Mouse (Mus musculus) lung, embryonic 16.5 days (tissue): ENCODE measurements around the gene Abca6. TPM values are rescaled to one million over a fixed set of nuclear protein-coding genes. Genes with fewer than 3 reads are reported as not detected.

Source experiments
- ATAC-seq: fragments of 200-750 bp; cut with Nextera tagmentation; 2 replicates; pipeline ENCODE4 v1.8.0; 2017; ENCODE audit warnings: low read depth, mild to moderate bottlenecking, moderate library complexity
- H3K27ac ChIP-seq: fragments of 300-500 bp; sonication (generic); 2 replicates; pipeline ENCODE4 v1.5.1; 2014; ENCODE audit warnings: mild to moderate bottlenecking, control low read depth, low read length
- H3K27me3 ChIP-seq: fragments of 300-500 bp; sonication (generic); 2 replicates; pipeline ENCODE4 v1.6.1; 2014; ENCODE audit warnings: low read depth, low read length, mixed read lengths; ENCODE audit not compliant: control insufficient read depth, insufficient read depth
- H3K36me3 ChIP-seq: fragments of 300-500 bp; sonication (generic); 2 replicates; pipeline ENCODE4 v1.6.1; 2014; ENCODE audit warnings: low read length; ENCODE audit not compliant: control insufficient read depth, insufficient read depth
- H3K4me1 ChIP-seq: fragments of 300-500 bp; sonication (generic); replicated peaks from 2 replicates; pipeline ENCODE4 v1.6.1; 2014; ENCODE audit warnings: low read length, mixed read lengths; ENCODE audit not compliant: control insufficient read depth, insufficient read depth
- H3K4me2 ChIP-seq: fragments of 300-500 bp; sonication (generic); 2 replicates; pipeline ENCODE4 v1.6.1; 2014; ENCODE audit warnings: low read depth, low read length, control low read depth
- H3K4me3 ChIP-seq: fragments of 300-500 bp; sonication (generic); 2 replicates; pipeline ENCODE4 v1.5.1; 2014; ENCODE audit warnings: mild to moderate bottlenecking, low read length, control low read depth
- H3K9ac ChIP-seq: fragments of 300-500 bp; sonication (generic); 2 replicates; pipeline ENCODE4 v1.6.1; 2014; ENCODE audit warnings: low read length, control low read depth
- H3K9me3 ChIP-seq: fragments of 300-500 bp; sonication (generic); 2 replicates; pipeline ENCODE4 v1.6.1; 2016; ENCODE audit warnings: low read length; ENCODE audit not compliant: control insufficient read depth
- WGBS: fragments of 180-500 bp; shearing (Covaris S2); extraction: QIAGEN DNeasy Blood & Tissue Kit; methylation state at CpG from one replicate; pipeline ENCODE4 v1.1.7; 2014; 5-methylcytosine and 5-hydroxymethylcytosine counted together
- polyA plus RNA-seq: library from polyadenylated mRNA; unstranded; fragments of >200 nt; fragmentation: Nextera tagmentation; extraction: Ambion mirVana; gene quantifications from 2 replicates; pipeline ENCODE4 v1.2.1, GENCODE M21; 2015

The Abca6 gene
- polyA plus RNA-seq, 1 experiment from 2014 or later: 1.6 TPM

DNA sequence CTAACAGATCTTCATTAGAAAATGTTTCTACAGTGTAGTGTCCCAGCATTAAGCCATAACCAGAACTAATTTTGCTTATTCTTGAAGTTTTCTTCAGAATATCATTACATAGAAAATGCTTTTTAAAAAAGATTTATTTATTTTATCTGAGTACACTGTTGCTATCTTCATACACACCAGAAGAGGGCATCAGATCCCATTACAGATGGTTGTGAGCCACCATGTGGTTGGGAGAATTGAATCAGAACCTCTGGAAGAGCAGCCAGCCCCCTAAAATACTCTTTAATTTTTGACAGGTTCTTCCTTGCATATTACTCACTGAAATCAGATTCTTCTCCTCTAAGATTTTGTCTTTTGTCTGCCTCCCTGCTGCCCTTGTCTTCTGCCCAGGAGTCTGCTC, 18.6 kb downstream of the Abca6 start:
- Histone ChIP-seq H3K4me2 (no peak overlapping the region), H3K9ac (no peak overlapping the region), H3K27ac (no peak overlapping the region), H3K4me3 (no peak overlapping the region), H3K9me3 (no peaks in the 10 kb centered on the region), H3K36me3 (no peaks in the 10 kb centered on the region), H3K4me1 (no peaks in the 10 kb centered on the region), H3K27me3 (no peaks in the 10 kb centered on the region)
- no peak for ATAC-seq

DNA sequence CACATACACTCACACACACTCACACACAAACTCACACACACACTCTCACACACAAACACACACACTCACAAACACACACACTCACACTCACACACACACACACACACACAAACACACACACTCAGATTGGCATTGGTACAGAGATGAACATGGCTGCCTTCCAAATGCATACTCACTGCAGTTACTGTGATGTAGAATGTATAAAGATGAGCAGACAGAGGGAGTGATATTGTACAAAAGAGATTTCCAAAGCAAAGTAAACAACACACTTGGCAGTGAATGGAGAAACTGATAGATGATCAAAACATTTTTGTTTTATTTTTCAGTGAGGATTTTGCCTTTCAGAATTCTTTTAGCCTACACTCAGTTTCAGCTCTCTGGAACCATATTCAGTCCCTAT, 34.5 kb downstream of the Abca6 start:
- Histone ChIP-seq H3K9me3 (no peaks in the 10 kb centered on the region), H3K27ac (no peak overlapping the region; the same call in 1 of the 2 replicates), H3K27me3 (no peaks in the 10 kb centered on the region), H3K4me2 (no peak overlapping the region), H3K9ac (no peak overlapping the region), H3K4me1 (no peaks in the 10 kb centered on the region), H3K36me3 (no peaks in the 10 kb centered on the region), H3K4me3 (no peak overlapping the region)
- ATAC-seq: peak; percentile 65

DNA sequence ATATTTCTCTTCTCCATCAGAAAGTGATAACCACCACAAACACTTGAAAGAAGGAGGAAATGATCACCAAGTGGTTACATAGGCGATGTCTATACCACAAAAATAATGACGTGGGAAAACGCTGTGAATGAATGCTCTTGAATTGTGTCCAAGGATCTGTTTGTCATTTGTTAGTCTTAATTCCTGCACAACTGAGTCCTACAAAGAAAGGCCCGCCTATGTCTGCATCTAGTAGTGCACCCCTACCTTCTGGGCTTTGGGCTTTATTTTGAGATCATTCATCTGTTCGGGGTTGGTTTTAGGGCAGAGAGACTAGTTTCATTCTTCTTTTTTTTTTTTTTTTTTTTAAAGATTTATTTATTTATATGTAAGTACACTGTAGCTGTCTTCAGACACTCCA, 47.6 kb downstream of the Abca6 start:
- Histone ChIP-seq H3K36me3 (no peaks in the 10 kb centered on the region), H3K27me3 (no peaks in the 10 kb centered on the region), H3K27ac (no peak overlapping the region), H3K4me1 (no peaks in the 10 kb centered on the region), H3K4me3 (no peak overlapping the region), H3K4me2 (no peak overlapping the region), H3K9me3 (no peaks in the 10 kb centered on the region; the same call in 1 of the 2 replicates), H3K9ac (no peak overlapping the region)
- WGBS: 47% methylated on average over 5 of the region's 5 CpGs
- ATAC-seq: peak; percentile 75

DNA sequence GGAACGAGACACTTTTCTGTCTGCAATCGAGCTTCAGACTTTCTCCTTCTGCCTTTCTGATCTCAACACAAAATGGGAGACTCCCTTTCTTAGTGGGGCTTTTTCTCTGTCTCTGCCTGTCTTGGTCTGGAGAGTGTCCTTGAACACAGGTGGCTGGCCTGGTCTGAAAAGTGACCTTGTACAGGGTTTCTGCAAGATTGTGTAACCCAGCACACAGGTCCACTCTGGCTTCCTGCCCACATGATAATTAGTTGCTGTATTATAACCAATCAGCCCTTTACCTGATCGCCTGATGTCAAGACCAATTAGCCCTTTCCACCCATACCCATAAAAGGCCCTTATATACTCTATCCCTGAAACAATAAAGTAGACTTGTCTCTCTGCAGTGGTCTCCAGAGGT, 52.7 kb downstream of the Abca6 start:
- no peak overlapping the region for H3K4me2 ChIP-seq
- H3K9me3 ChIP-seq: no peaks in the 10 kb centered on the region; the same call in 1 of the 2 replicates
- no peak overlapping the region for H3K4me3 ChIP-seq
- no peak overlapping the region for H3K27ac ChIP-seq
- H3K9ac ChIP-seq: no peak overlapping the region
- 77% methylated on average over 3 of the region's 3 CpGs for WGBS
- no peak for ATAC-seq
- peaks cover 3% of the 10 kb centered on the region; the same call in 1 of the 2 replicates for H3K4me1 ChIP-seq
- no peaks in the 10 kb centered on the region for H3K36me3 ChIP-seq
- H3K27me3 ChIP-seq: no peaks in the 10 kb centered on the region

DNA sequence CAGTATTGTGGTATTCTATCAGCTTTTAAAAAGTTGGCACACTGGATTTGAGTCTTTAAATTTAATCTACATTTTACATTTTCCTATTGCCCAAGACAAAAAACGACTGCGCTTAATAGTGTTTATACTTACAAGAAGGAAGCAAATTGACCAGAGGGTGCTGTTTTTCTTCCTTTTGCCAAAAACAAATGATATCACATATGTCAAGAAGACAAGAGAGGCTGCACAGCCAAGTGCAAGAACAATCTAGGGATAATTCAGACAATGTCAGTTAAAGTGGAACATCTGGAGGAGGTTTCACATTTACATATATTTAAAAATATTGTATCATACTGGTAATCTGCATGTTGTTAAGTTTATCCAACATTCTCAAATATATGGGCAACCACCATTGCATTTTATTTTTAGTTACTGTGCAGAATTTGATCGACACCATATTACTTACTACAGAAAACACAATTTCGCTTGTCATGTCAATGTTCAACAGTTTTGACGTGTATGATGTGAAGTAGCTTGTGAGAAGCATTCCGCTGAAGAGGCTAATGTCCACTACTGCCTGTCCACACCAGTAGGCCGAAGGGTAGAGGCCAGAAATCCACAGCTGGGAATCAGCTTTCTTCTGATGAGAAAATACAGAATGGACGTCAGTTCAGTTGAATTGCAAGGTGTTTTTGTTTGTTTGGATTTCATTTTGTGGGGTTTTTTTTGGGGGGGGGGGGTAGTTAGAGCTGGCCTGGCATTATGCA, 54.8 kb downstream of the Abca6 start:
- Histone ChIP-seq H3K4me1 (peaks cover 3% of the 10 kb centered on the region; the same call in 1 of the 2 replicates), H3K27ac (peak overlapping the region; percentile 55)
- WGBS: 48% methylated on average over 8 of the region's 8 CpGs

DNA sequence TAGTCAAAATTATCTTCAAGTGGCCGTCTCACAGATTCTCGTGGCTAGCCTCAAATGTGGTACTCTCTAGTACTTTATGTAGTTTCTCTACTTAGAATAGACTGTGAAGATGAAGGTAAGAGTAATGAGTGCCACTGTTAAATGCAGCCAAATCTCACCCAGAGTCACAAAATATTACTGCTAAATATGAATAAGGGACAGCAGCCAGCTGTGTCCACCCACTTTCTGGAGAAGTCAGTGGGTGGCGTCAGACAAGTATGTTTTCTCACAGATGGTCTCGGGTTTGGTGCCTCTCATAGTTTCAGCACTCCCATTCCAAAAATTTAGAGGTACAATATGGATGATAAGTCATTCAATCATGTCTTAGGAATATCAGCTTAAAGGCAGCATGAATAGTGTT, 56.3 kb downstream of the Abca6 start:
- Histone ChIP-seq H3K4me2 (no peak overlapping the region), H3K9ac (no peak overlapping the region), H3K9me3 (no peaks in the 10 kb centered on the region; the same call in 1 of the 2 replicates), H3K4me3 (no peak overlapping the region), H3K27ac (no peak overlapping the region), H3K27me3 (no peaks in the 10 kb centered on the region), H3K4me1 (peaks cover 3% of the 10 kb centered on the region; the same call in 1 of the 2 replicates), H3K36me3 (no peaks in the 10 kb centered on the region)
- ATAC-seq: no peak
- WGBS: 81% methylated on average over 4 of the region's 4 CpGs

More for the DNA sequence above, 54.8 kb downstream of the Abca6 start:
- Histone ChIP-seq H3K27me3 (no peaks in the 10 kb centered on the region), H3K36me3 (no peaks in the 10 kb centered on the region), H3K4me3 (no peak overlapping the region), H3K9me3 (no peaks in the 10 kb centered on the region; the same call in 1 of the 2 replicates), H3K4me2 (no peak overlapping the region), H3K9ac (no peak overlapping the region)
- ATAC-seq: peak; percentile 90

DNA sequence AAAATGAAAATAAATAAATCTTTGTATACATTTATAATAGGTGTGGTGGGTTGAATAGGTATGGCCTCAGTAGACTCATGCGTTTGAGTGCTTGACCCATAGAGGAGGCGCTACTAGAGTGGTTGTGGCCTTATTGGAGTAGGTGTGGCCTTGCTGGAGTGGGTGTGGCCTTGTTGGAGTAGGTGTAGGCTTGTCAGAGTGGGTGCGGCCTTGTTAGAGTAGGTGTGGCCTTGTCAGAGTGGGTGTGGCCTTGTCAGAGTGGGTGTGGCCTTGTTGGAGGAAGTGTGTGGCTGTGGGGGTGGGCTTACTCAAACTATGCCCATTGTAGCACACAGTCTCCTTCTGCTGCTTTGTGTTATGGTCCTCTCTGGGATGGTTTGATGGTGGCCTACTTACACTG, 80.4 kb downstream of the Abca6 start:
- H3K9ac ChIP-seq: no peak overlapping the region
- peaks cover 9% of the 10 kb centered on the region for H3K4me1 ChIP-seq
- no peaks in the 10 kb centered on the region for H3K36me3 ChIP-seq
- H3K4me3 ChIP-seq: no peak overlapping the region
- no peak overlapping the region for H3K4me2 ChIP-seq
- 89% methylated on average over 3 of the region's 3 CpGs for WGBS
- H3K27me3 ChIP-seq: no peaks in the 10 kb centered on the region
- no peaks in the 10 kb centered on the region for H3K9me3 ChIP-seq
- no peak overlapping the region for H3K27ac ChIP-seq
- ATAC-seq: no peak

DNA sequence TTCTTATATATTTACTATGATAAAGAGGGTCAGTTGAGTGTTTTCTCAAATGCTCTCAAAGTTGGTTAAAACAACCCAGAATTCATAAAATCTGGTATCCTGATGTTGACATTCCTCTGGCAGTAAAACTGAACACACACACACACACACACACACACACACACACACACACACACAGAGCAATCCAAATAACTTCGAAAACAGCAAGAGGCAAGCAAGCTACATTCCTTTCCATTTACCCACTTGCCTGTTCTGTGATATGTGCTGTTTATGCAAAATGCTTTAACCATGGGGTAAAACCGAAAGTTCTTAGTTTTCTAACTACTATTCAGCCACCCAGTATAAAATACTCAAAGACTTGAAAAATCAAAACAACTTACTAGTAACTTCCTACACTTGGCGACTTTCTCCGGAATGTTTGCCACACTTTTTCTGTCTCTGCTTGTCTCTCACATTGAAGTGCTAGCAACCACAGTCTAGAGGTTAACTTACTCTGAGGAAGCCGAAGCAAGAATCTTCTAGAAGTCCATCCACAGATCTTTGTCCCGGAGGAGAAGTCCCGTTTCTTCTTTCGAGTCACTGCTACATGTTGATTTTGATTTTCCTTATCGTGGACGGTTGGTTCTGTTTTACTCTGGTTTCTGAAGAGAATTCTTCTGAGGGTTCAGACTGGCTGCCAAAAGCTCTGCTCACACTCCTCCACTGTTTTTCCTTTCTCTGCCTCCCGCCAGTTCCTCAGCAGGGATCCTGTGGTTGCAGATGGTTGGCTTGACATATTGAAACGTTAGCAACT, 83.9 kb downstream of the Abca6 start, which contains the start of gene Abca9:
Gene Abca9 (minus strand): TSS at position 738 of the 793 bp plus-strand sequence.
- peaks cover 12% of the 10 kb centered on the region for H3K4me1 ChIP-seq
- peak within 1 kb of the TSS; percentile 57 for H3K9ac ChIP-seq
- peak within 1 kb of the TSS; percentile 55 for H3K4me2 ChIP-seq
- H3K4me3 ChIP-seq: peak within 1 kb of the TSS; percentile 45
- 15% methylated on average over 12 of the region's 12 CpGs for WGBS
- no peaks in the 10 kb centered on the region for H3K27me3 ChIP-seq
- no peaks in the 10 kb centered on the region for H3K36me3 ChIP-seq
- ATAC-seq: peak; percentile 78; the same call in 1 of the 2 replicates
- no peaks in the 10 kb centered on the region for H3K9me3 ChIP-seq
- H3K27ac ChIP-seq: peak within 1 kb of the TSS; percentile 90

DNA sequence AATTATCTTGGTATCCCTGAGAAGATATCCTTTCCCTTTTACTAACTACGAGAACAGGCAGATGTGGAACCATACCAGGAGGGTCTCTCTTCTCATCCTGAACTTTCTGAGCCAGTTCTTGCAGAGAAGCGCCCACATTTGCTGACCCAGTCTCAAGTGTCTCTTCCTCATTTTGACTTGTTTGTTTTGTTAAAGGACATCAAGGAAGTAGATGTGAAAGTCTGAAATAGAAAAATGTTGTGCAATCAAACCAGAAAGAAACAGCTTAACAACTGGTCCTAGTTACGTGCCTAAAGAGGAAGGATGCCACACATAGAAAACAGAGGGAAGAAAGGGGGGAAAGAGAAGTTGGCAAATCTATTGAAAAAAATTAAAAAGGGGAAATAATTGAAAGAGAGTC, 85.8 kb downstream of the Abca6 start:
- ATAC-seq: no peak
- peak overlapping the region; percentile 31 for H3K4me2 ChIP-seq
- no peak overlapping the region for H3K4me3 ChIP-seq
- no peak overlapping the region for H3K9ac ChIP-seq
- H3K4me1 ChIP-seq: peaks cover 12% of the 10 kb centered on the region
- peak overlapping the region; percentile 47; the same call in 1 of the 2 replicates for H3K27ac ChIP-seq
- no peaks in the 10 kb centered on the region for H3K9me3 ChIP-seq
- H3K36me3 ChIP-seq: no peaks in the 10 kb centered on the region
- no peaks in the 10 kb centered on the region for H3K27me3 ChIP-seq
- 22% methylated on average over 3 of the region's 3 CpGs for WGBS
